Mouse (Mus musculus) liver, embryonic 14.5 days (tissue): ENCODE measurements around the gene Cx3cl1. TPM values are rescaled to one million over a fixed set of nuclear protein-coding genes. Genes with fewer than 3 reads are reported as not detected.

Source experiments
- ATAC-seq: fragments of 200-750 bp; cut with Nextera tagmentation; 2 replicates; pipeline ENCODE4 v1.8.0; 2017; ENCODE audit warnings: moderate number of reproducible peaks, mild to moderate bottlenecking, moderate library complexity; ENCODE audit not compliant: insufficient read depth
- DNase-seq, 3 experiments: peaks; one replicate each; pipeline ENCODE4 v3.0.0-alpha.2; 2012 to 2013; ENCODE audit warnings: low read depth in 3 of 3, low spot score in 3 of 3
- H3K27ac ChIP-seq: fragments of 300-500 bp; sonication (generic); 2 replicates; pipeline ENCODE4 v1.5.1; 2014; ENCODE audit warnings: moderate library complexity, mild to moderate bottlenecking, control low read depth, inconsistent platforms
- H3K27me3 ChIP-seq: fragments of 300-500 bp; sonication (generic); 2 replicates; pipeline ENCODE4 v1.6.1; 2014; ENCODE audit warnings: mild to moderate bottlenecking, low read length, moderate library complexity; ENCODE audit not compliant: control insufficient read depth, insufficient read depth
- H3K36me3 ChIP-seq: fragments of 300-500 bp; sonication (generic); replicated peaks from 2 replicates; pipeline ENCODE4 v1.6.1; 2014; ENCODE audit warnings: low read depth; ENCODE audit not compliant: control insufficient read depth, insufficient read depth
- H3K4me1 ChIP-seq, 2 experiments: fragments of 200-500 bp in 1 of 2; fragments of 300-500 bp in 1 of 2; sonication (generic) in 1 of 2; replicated peaks; 2 replicates each; pipeline ENCODE4 v1.6.1; 2012 to 2014; ENCODE audit warnings: antibody characterized with exemption in 1 of 2, inconsistent platforms in 1 of 2, low read length in 1 of 2; ENCODE audit not compliant: control insufficient read depth in 2 of 2, insufficient read depth in 2 of 2
- H3K4me2 ChIP-seq: fragments of 300-500 bp; sonication (generic); 2 replicates; pipeline ENCODE4 v1.6.1; 2014; ENCODE audit warnings: low read depth, mild to moderate bottlenecking, control low read depth, moderate library complexity
- H3K4me3 ChIP-seq, 2 experiments: fragments of 200-500 bp in 1 of 2; fragments of 300-500 bp in 1 of 2; sonication (generic) in 1 of 2; 2 replicates each; pipeline ENCODE4 v1.5.1; 2012 to 2014; ENCODE audit warnings: low read depth in 2 of 2, low read length in 2 of 2, mild to moderate bottlenecking in 2 of 2, control low read depth in 1 of 2, inconsistent platforms in 1 of 2, moderate library complexity in 1 of 2; ENCODE audit not compliant: insufficient read depth in 1 of 2
- H3K9ac ChIP-seq: fragments of 300-500 bp; sonication (generic); replicated peaks from 2 replicates; pipeline ENCODE4 v1.6.1; 2014; ENCODE audit warnings: mild to moderate bottlenecking, control low read depth, moderate library complexity
- H3K9me3 ChIP-seq: fragments of 300-500 bp; sonication (generic); 2 replicates; pipeline ENCODE4 v1.6.1; 2016; ENCODE audit warnings: low read length, mixed read lengths; ENCODE audit not compliant: control insufficient read depth
- CTCF ChIP-seq: IDR thresholded peaks from 2 replicates; pipeline ENCODE4 v1.5.1; 2016; ENCODE audit warnings: antibody characterized with exemption, low read depth, control low read depth
- EP300 ChIP-seq: IDR thresholded peaks from 2 replicates; pipeline ENCODE4 v1.6.1; 2016; ENCODE audit warnings: antibody characterized with exemption, low read depth
- WGBS: fragments of 180-500 bp; shearing (Covaris S2); extraction: QIAGEN DNeasy Blood & Tissue Kit; methylation state at CpG from one replicate; pipeline ENCODE4 v1.1.7; 2014; ENCODE audit not compliant: insufficient replicate concordance; 5-methylcytosine and 5-hydroxymethylcytosine counted together
- polyA plus RNA-seq, 2 experiments: library from polyadenylated mRNA; depleted of rRNA in 1 of 2; stranded (reverse) in 1 of 2; unstranded in 1 of 2; fragments of >200 nt; fragmentation: Nextera tagmentation in 1 of 2; extraction: Ambion mirVana in 1 of 2; gene quantifications; 2 replicates each; pipeline versions ENCODE4 v1.2.1 to v1.2.3; 2012 to 2014

Gene Cx3cl1
- polyA plus RNA-seq, 2 experiments = 0.12 to 0.34 TPM

DNA sequence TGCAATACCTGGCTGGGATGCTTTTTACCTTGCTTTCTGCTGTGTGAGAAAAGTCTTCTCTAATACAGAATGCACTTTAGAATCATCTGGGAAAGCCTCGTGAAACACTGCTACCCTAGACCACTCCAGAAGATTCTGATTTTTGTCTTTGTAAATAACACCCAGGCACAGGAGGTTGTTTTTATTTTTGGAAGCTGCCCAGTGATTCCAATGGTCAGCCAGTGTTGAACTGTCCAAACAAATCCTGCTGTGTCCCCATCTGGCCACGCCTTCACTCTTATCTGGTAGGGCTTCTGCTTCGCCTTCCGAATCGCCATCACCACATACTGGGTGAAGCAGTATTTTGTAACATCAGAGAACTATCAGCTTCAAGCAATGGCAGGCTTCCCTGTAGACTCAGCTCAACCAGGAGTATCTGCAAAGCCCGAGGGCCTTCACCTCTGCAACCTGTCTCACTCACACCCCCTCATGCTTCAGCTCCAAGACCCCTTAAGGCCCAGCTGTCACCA lies 47.9 kb downstream of the Cx3cl1 start:
- TF ChIP-seq EP300 = no peak; the same call in 1 of the 2 replicates
- TF ChIP-seq CTCF = no peak
- 31% methylated on average over 6 of the region's 6 CpGs for WGBS
- DNase-seq = no peak
- Histone ChIP-seq H3K4me3 (no peak overlapping the region), H3K4me1 (peaks cover 0 to 7% of the 10 kb centered on the region in 2 experiments; a peak in 2 of 4 replicates), H3K36me3 (peaks cover 29% of the 10 kb centered on the region), H3K27ac (no peak overlapping the region), H3K4me2 (no peak overlapping the region), H3K27me3 (no peaks in the 10 kb centered on the region), H3K9ac (no peak overlapping the region), H3K9me3 (no peaks in the 10 kb centered on the region)
- ATAC-seq = peak; percentile 33; the same call in 1 of the 2 replicates

DNA sequence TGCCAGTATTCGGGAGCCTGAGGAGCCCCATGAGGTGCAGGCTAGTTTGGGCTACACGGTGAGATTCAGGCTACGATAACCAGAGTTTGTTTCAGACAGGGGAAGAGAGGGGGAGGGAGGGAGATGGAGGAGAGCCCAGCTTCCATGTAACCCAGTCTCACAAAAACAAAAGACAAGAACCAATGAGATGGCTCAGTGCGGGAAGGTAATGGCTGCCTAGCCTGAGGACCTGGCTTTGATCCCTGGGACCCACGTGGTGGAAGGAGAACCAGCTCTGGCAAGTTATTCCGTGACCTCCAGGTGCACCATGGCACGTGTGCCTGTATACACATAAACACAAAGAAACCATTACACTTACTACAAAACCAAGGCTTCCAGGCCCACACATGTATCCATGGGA lies 48.7 kb downstream of the Cx3cl1 start:
- Histone ChIP-seq H3K4me3 (no peak overlapping the region), H3K27me3 (no peaks in the 10 kb centered on the region), H3K4me2 (no peak overlapping the region), H3K27ac (no peak overlapping the region), H3K9ac (no peak overlapping the region), H3K36me3 (peaks cover 36% of the 10 kb centered on the region), H3K9me3 (no peaks in the 10 kb centered on the region), H3K4me1 (peaks cover 0 to 7% of the 10 kb centered on the region in 2 experiments; a peak in 2 of 4 replicates)
- DNase-seq = no peak
- WGBS = 82% methylated on average over 7 of the region's 7 CpGs
- no peak for ATAC-seq
- TF ChIP-seq EP300 = no peak
- TF ChIP-seq CTCF = no peak

GRCm38 (mm10) chr8:94821381-94821780 lies 49.6 kb downstream of the Cx3cl1 start:
- DNase-seq (no peak), ATAC-seq (no peak)
- H3K4me3 ChIP-seq = no peak overlapping the region
- no peak overlapping the region for H3K9ac ChIP-seq
- H3K27me3 ChIP-seq = no peaks in the 10 kb centered on the region
- no peak overlapping the region for H3K4me2 ChIP-seq
- TF ChIP-seq CTCF (no peak), EP300 (no peak)
- H3K9me3 ChIP-seq = no peaks in the 10 kb centered on the region
- peaks cover 43% of the 10 kb centered on the region for H3K36me3 ChIP-seq
- 88% methylated on average over 2 of the region's 2 CpGs for WGBS
- H3K27ac ChIP-seq = no peak overlapping the region
- peaks cover 0 to 7% of the 10 kb centered on the region in 2 experiments; a peak in 2 of 4 replicates for H3K4me1 ChIP-seq

GRCm38 (mm10) chr8:94822637-94823560 lies 51.1 kb downstream of the Cx3cl1 start:
- TF ChIP-seq EP300 (no peak), CTCF (peak; percentile 92)
- H3K4me2 ChIP-seq = no peak overlapping the region
- ATAC-seq = peak; percentile 64; the same call in 1 of the 2 replicates
- H3K4me3 ChIP-seq = no peak overlapping the region
- H3K36me3 ChIP-seq = peaks cover 51% of the 10 kb centered on the region
- 84% methylated on average over 23 of the region's 23 CpGs for WGBS
- H3K27me3 ChIP-seq = no peaks in the 10 kb centered on the region
- no peak overlapping the region for H3K9ac ChIP-seq
- DNase-seq = no peak
- no peak overlapping the region for H3K27ac ChIP-seq
- H3K9me3 ChIP-seq = no peaks in the 10 kb centered on the region
- peaks cover 0 to 7% of the 10 kb centered on the region in 2 experiments; a peak in 2 of 4 replicates for H3K4me1 ChIP-seq

DNA sequence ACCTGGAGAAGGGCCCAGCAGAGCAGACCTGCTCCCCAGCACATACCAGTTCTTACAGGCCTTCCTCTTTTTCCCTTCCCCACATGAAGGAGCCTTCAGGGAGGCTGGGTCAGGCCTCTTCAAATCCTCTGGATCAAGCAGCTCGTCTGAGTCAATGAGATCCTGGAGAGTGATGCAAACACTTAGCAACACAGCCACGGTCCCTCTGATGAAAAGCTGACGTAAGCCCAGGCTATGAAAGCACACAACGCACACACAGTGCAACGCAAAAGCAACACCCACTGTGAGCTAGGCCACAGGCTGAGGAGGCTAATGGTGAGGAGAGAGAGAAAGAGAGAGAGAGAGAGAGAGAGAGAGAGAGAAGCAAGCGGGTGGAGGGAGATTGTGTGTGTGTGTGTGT lies 53.4 kb downstream of the Cx3cl1 start:
- H3K4me3 ChIP-seq = no peak overlapping the region
- peaks cover 0 to 3% of the 10 kb centered on the region in 2 experiments; a peak in 2 of 4 replicates for H3K4me1 ChIP-seq
- H3K27me3 ChIP-seq = no peaks in the 10 kb centered on the region
- no peak for ATAC-seq
- no peak overlapping the region for H3K4me2 ChIP-seq
- DNase-seq = no peak
- H3K27ac ChIP-seq = no peak overlapping the region
- H3K36me3 ChIP-seq = peaks cover 69% of the 10 kb centered on the region
- H3K9ac ChIP-seq = no peak overlapping the region
- TF ChIP-seq CTCF = no peak
- TF ChIP-seq EP300 = no peak
- WGBS = 86% methylated on average over 6 of the region's 6 CpGs
- no peaks in the 10 kb centered on the region for H3K9me3 ChIP-seq
